Mouse (Mus musculus): ENCODE data around the gene Rbfox1.

DNA sequence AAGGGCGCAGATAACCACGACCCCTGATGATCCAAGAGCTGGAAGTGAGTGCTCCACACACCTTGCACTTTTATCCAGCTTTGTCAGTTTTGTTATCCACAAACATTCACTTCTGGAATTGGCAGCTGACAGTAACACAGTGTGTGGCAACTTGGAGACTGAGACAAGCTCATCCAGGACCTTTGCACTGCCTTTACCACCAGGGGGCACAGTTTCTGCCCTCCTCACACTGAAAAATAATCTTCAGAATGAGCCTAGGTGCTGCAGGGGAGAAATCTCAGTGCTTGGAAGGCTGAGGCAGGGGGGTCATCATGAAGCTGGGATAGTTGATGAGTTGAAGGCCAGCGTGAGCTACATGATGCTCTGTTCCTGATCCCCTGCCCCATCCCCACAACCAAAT lies 570.2 kb downstream of the Rbfox1 start:
- TF ChIP-seq POLR2A (IDR thresholded peaks at IDR 0.05; ENCODE audit: borderline replicate concordance, control insufficient read depth, low read depth, low read length): no peak
- TF ChIP-seq CTCF (IDR thresholded peaks at IDR 0.05; ENCODE audit: control insufficient read depth, insufficient read depth, low read length): no peak

Data from bone marrow, adult 2 months (tissue).